Mouse (Mus musculus): ENCODE data around the gene Sema4c.

Gene Sema4c

GRCm38 (mm10) chr1:36579974-36580383, 21.8 kb upstream of the Sema4c start:
- no peak for DNase-seq (ENCODE audit: low read depth, low spot score)

GRCm38 (mm10) chr1:36576991-36577675, 19.0 kb upstream of the Sema4c start:
- no peak for DNase-seq (ENCODE audit: low read depth, low spot score)

- no peak for DNase-seq (ENCODE audit: low read depth, low spot score)
Measured at GRCm38 (mm10) chr1:36575347-36575746, 17.2 kb upstream of the Sema4c start.

- DNase-seq (ENCODE audit: low read depth, low spot score) = no peak
Measured at GRCm38 (mm10) chr1:36574196-36574955, 16.2 kb upstream of the Sema4c start.

GRCm38 (mm10) chr1:36573524-36573923, 15.4 kb upstream of the Sema4c start:
- no peak for DNase-seq (ENCODE audit: low read depth, low spot score)

GRCm38 (mm10) chr1:36572709-36573108, 14.6 kb upstream of the Sema4c start:
- DNase-seq (ENCODE audit: low read depth, low spot score) = no peak

- no peak for DNase-seq (ENCODE audit: low read depth, low spot score)
Measured at GRCm38 (mm10) chr1:36572140-36572700, 14.1 kb upstream of the Sema4c start.

GRCm38 (mm10) chr1:36571627-36572026, 13.5 kb upstream of the Sema4c start:
- no peak for DNase-seq (ENCODE audit: low read depth, low spot score)

GRCm38 (mm10) chr1:36570320-36570719, 12.2 kb upstream of the Sema4c start:
- DNase-seq (ENCODE audit: low read depth, low spot score) = no peak

- DNase-seq (ENCODE audit: low read depth, low spot score) = no peak
Measured at GRCm38 (mm10) chr1:36569694-36570276, 11.6 kb upstream of the Sema4c start.

- no peak for DNase-seq (ENCODE audit: low read depth, low spot score)
Measured at GRCm38 (mm10) chr1:36568776-36569175, 10.6 kb upstream of the Sema4c start.

- no peak for DNase-seq (ENCODE audit: low read depth, low spot score)
Measured at GRCm38 (mm10) chr1:36567818-36568603, 9.9 kb upstream of the Sema4c start.

GRCm38 (mm10) chr1:36566425-36566824, 8.3 kb upstream of the Sema4c start:
- no peak for DNase-seq (ENCODE audit: low read depth, low spot score)

GRCm38 (mm10) chr1:36564101-36564500, 6.0 kb upstream of the Sema4c start:
- DNase-seq (ENCODE audit: low read depth, low spot score) = no peak

- no peak for DNase-seq (ENCODE audit: low read depth, low spot score)
Measured at GRCm38 (mm10) chr1:36563632-36564031, 5.5 kb upstream of the Sema4c start.

- no peak for DNase-seq (ENCODE audit: low read depth, low spot score)
Measured at GRCm38 (mm10) chr1:36563197-36563596, 5.0 kb upstream of the Sema4c start.

- DNase-seq (ENCODE audit: low read depth, low spot score) = no peak
Measured at GRCm38 (mm10) chr1:36562388-36562787, 4.2 kb upstream of the Sema4c start.

- no peak for DNase-seq (ENCODE audit: low read depth, low spot score)
Measured at GRCm38 (mm10) chr1:36560903-36561302, 2.8 kb upstream of the Sema4c start.

- no peak for DNase-seq (ENCODE audit: low read depth, low spot score)
Measured at GRCm38 (mm10) chr1:36559888-36560287, 1.7 kb upstream of the Sema4c start.

GRCm38 (mm10) chr1:36559256-36559655, 1.1 kb upstream of the Sema4c start:
- DNase-seq (ENCODE audit: low read depth, low spot score) = no peak

GRCm38 (mm10) chr1:36557457-36558011, 615 bp downstream of the Sema4c start:
- no peak for DNase-seq (ENCODE audit: low read depth, low spot score)
